Mouse (Mus musculus) left cerebral cortex, adult 11 months (tissue): ENCODE data around the gene Fut7.

ENCODE experiments used
- DNase-seq: peaks from one replicate; pipeline ENCODE4 v3.0.0; 2022; ENCODE audit warnings: low spot score

Gene Fut7

GRCm38 (mm10) chr2:25460135-25460534 lies 37.1 kb downstream of the Fut7 start:
- no peak for DNase-seq

- peak; percentile 93 for DNase-seq
These were observed 37.7 kb downstream of the Fut7 start, which contains the start of gene Paxx for GRCm38 (mm10) chr2:25460551-25461309. TSS of gene Paxx (minus strand) at chr2:25461094.

GRCm38 (mm10) chr2:25461407-25461806 lies 38.3 kb downstream of the Fut7 start:
- DNase-seq = no peak

- DNase-seq = no peak
These were observed 40.6 kb downstream of the Fut7 start for GRCm38 (mm10) chr2:25463630-25464029.

- no peak for DNase-seq
These were observed 42.2 kb downstream of the Fut7 start for GRCm38 (mm10) chr2:25465256-25465655.

- no peak for DNase-seq
These were observed 43.0 kb downstream of the Fut7 start for GRCm38 (mm10) chr2:25465816-25466635.

GRCm38 (mm10) chr2:25467606-25468303 lies 44.7 kb downstream of the Fut7 start:
- no peak for DNase-seq

GRCm38 (mm10) chr2:25468962-25469915 lies 46.2 kb downstream of the Fut7 start:
- peak; percentile 55 for DNase-seq

- no peak for DNase-seq
These were observed 46.9 kb downstream of the Fut7 start, which contains the start of gene Ptgds for GRCm38 (mm10) chr2:25469969-25470368. TSS of gene Ptgds (minus strand) at chr2:25470046.

GRCm38 (mm10) chr2:25472550-25472949 lies 49.5 kb downstream of the Fut7 start:
- no peak for DNase-seq
